Mouse (Mus musculus) hindbrain, embryonic 16.5 days (tissue): ENCODE measurements at regions not wholly inside any gene's neighbourhood (a gene's known extent, or its start where the extent isn't known, plus 50 kb on each side); places are given as distances from the start of the nearest gene placed in this dataset.

Experiments used
- ATAC-seq: fragments of 200-750 bp; cut with Nextera tagmentation; 2 replicates; pipeline ENCODE4 v1.8.0; 2017; ENCODE audit warnings: moderate TSS enrichment, moderate library complexity
- H3K27ac ChIP-seq: fragments of 300-500 bp; sonication (generic); 2 replicates; pipeline ENCODE4 v1.5.1; 2014; ENCODE audit warnings: low read depth, mild to moderate bottlenecking, control low read depth, low read length, moderate library complexity
- H3K27me3 ChIP-seq: fragments of 300-500 bp; sonication (generic); replicated peaks from 2 replicates; pipeline ENCODE4 v1.6.1; 2014; ENCODE audit warnings: low read length; ENCODE audit not compliant: control insufficient read depth, insufficient read depth
- H3K36me3 ChIP-seq: fragments of 300-500 bp; sonication (generic); 2 replicates; pipeline ENCODE4 v1.6.1; 2014; ENCODE audit warnings: mild to moderate bottlenecking, low read length, moderate library complexity, mixed read lengths; ENCODE audit not compliant: control insufficient read depth, insufficient read depth
- H3K4me1 ChIP-seq: fragments of 300-500 bp; sonication (generic); 2 replicates; pipeline ENCODE4 v1.6.1; 2014; ENCODE audit warnings: low read depth, low read length; ENCODE audit not compliant: control insufficient read depth, insufficient read depth
- H3K4me2 ChIP-seq: fragments of 300-500 bp; sonication (generic); 2 replicates; pipeline ENCODE4 v1.6.1; 2014; ENCODE audit warnings: mild to moderate bottlenecking, low read length, control low read depth, moderate library complexity
- H3K4me3 ChIP-seq: fragments of 300-500 bp; sonication (generic); 2 replicates; pipeline ENCODE4 v1.5.1; 2014; ENCODE audit warnings: mild to moderate bottlenecking, low read length, control low read depth, moderate library complexity
- H3K9ac ChIP-seq: fragments of 300-500 bp; sonication (generic); 2 replicates; pipeline ENCODE4 v1.6.1; 2014; ENCODE audit warnings: low read depth, mild to moderate bottlenecking, control low read depth, low read length, moderate library complexity
- H3K9me3 ChIP-seq: fragments of 300-500 bp; sonication (generic); 2 replicates; pipeline ENCODE4 v1.6.1; 2014; ENCODE audit warnings: mild to moderate bottlenecking, low read length, moderate library complexity; ENCODE audit not compliant: control insufficient read depth
- WGBS: fragments of 180-500 bp; shearing (Covaris S2); extraction: QIAGEN DNeasy Blood & Tissue Kit; methylation state at CpG from one replicate; pipeline ENCODE4 v1.1.7; 2014; 5-methylcytosine and 5-hydroxymethylcytosine counted together

GRCm38 (mm10) chr5:126531528-126531894 lies 710.1 kb upstream of the Tmem132c start:
- Histone ChIP-seq H3K36me3 (no peaks in the 10 kb centered on the region), H3K27ac (no peak overlapping the region), H3K9me3 (no peaks in the 10 kb centered on the region), H3K9ac (no peak overlapping the region), H3K4me1 (no peaks in the 10 kb centered on the region), H3K27me3 (no peaks in the 10 kb centered on the region), H3K4me3 (no peak overlapping the region), H3K4me2 (no peak overlapping the region)
- 69% methylated on average over 5 of the region's 5 CpGs for WGBS
- ATAC-seq, result no peak

- Histone ChIP-seq H3K27me3 (no peaks in the 10 kb centered on the region), H3K9me3 (no peaks in the 10 kb centered on the region), H3K27ac (no peak overlapping the region), H3K36me3 (no peaks in the 10 kb centered on the region), H3K4me2 (no peak overlapping the region), H3K9ac (no peak overlapping the region), H3K4me3 (no peak overlapping the region), H3K4me1 (no peaks in the 10 kb centered on the region)
- 94% methylated on average over 1 of the region's 1 CpGs for WGBS
- ATAC-seq, result no peak
Observed at GRCm38 (mm10) chr5:126531975-126532374, 709.6 kb upstream of the Tmem132c start.

- WGBS, result 75% methylated on average over 2 of the region's 2 CpGs
- H3K4me1 ChIP-seq, result no peaks in the 10 kb centered on the region
- no peaks in the 10 kb centered on the region for H3K9me3 ChIP-seq
- H3K27me3 ChIP-seq, result no peaks in the 10 kb centered on the region
- H3K9ac ChIP-seq, result no peak overlapping the region
- H3K4me3 ChIP-seq, result no peak overlapping the region
- H3K27ac ChIP-seq, result no peak overlapping the region
- no peak for ATAC-seq
- no peaks in the 10 kb centered on the region for H3K36me3 ChIP-seq
- H3K4me2 ChIP-seq, result no peak overlapping the region
Observed at GRCm38 (mm10) chr5:126538072-126538471, 703.5 kb upstream of the Tmem132c start.

GRCm38 (mm10) chr5:126544261-126544976 lies 697.2 kb upstream of the Tmem132c start:
- Histone ChIP-seq H3K4me3 (no peak overlapping the region), H3K27me3 (no peaks in the 10 kb centered on the region), H3K36me3 (no peaks in the 10 kb centered on the region), H3K27ac (no peak overlapping the region), H3K4me1 (peaks cover 7% of the 10 kb centered on the region; the same call in 1 of the 2 replicates), H3K4me2 (no peak overlapping the region), H3K9ac (no peak overlapping the region), H3K9me3 (no peaks in the 10 kb centered on the region)
- WGBS, result 40% methylated on average over 8 of the region's 8 CpGs
- ATAC-seq, result peak; percentile 72; the same call in 1 of the 2 replicates

- Histone ChIP-seq H3K4me2 (no peak overlapping the region), H3K4me1 (peaks cover 7% of the 10 kb centered on the region; the same call in 1 of the 2 replicates), H3K36me3 (no peaks in the 10 kb centered on the region), H3K4me3 (no peak overlapping the region), H3K27ac (no peak overlapping the region), H3K27me3 (no peaks in the 10 kb centered on the region), H3K9me3 (no peaks in the 10 kb centered on the region), H3K9ac (no peak overlapping the region)
- 80% methylated on average over 4 of the region's 4 CpGs for WGBS
- no peak for ATAC-seq
Observed at GRCm38 (mm10) chr5:126547841-126548240, 693.8 kb upstream of the Tmem132c start.

DNA sequence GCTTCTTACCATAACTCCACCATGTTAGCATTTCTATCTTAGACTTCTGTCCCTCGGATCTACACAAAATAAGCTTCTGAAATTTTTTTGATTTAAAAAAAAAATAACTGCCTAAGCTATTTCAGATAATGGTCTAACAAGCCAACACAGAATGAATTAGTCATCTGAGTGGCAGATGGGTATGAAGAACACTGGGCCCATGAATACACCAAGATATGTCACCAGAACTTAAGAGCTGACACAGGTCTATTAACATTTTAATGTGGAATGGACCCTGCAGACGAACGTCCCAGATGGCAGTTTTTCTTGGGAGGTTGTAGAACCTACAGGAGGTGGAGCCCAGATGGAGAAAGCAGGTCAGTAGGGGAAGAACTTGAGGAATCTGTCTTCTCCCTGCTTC lies 689.9 kb upstream of the Tmem132c start:
- Histone ChIP-seq H3K9me3 (no peaks in the 10 kb centered on the region), H3K4me3 (no peak overlapping the region), H3K4me1 (no peaks in the 10 kb centered on the region), H3K36me3 (no peaks in the 10 kb centered on the region), H3K27me3 (no peaks in the 10 kb centered on the region), H3K4me2 (no peak overlapping the region), H3K27ac (no peak overlapping the region), H3K9ac (no peak overlapping the region)
- WGBS, result 79% methylated on average over 3 of the region's 3 CpGs
- no peak for ATAC-seq

- H3K4me2 ChIP-seq, result no peak overlapping the region
- no peak for ATAC-seq
- H3K4me3 ChIP-seq, result no peak overlapping the region
- H3K9me3 ChIP-seq, result no peaks in the 10 kb centered on the region
- no peaks in the 10 kb centered on the region for H3K4me1 ChIP-seq
- WGBS, result 31% methylated on average over 4 of the region's 4 CpGs
- H3K27ac ChIP-seq, result no peak overlapping the region
- no peaks in the 10 kb centered on the region for H3K27me3 ChIP-seq
- H3K36me3 ChIP-seq, result no peaks in the 10 kb centered on the region
- H3K9ac ChIP-seq, result no peak overlapping the region
Observed at GRCm38 (mm10) chr5:126559011-126559410, 682.6 kb upstream of the Tmem132c start.

DNA sequence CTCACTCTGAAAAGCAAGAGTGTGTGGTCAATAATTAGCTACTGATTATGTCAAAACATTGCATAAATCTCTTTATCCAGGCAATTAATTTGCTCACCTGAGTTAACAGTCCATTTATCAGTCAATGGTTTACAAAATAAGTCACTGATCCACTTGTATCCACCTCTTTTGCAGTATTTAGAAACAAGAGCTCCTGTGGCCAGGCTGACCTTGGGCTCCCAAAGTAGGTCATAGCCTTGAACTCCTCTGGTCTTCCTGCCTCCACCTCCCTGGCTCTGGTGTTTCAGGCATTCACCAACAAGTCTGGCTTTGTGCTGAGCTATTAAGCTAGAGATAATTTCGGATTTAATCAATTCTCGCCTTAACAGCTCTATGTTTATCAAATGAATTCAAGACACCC lies 675.8 kb upstream of the Tmem132c start:
- Histone ChIP-seq H3K9ac (no peak overlapping the region), H3K4me1 (no peaks in the 10 kb centered on the region), H3K4me2 (no peak overlapping the region), H3K27me3 (no peaks in the 10 kb centered on the region), H3K4me3 (no peak overlapping the region), H3K9me3 (no peaks in the 10 kb centered on the region), H3K36me3 (no peaks in the 10 kb centered on the region), H3K27ac (no peak overlapping the region)
- WGBS, result 94% methylated on average over 2 of the region's 2 CpGs
- ATAC-seq, result no peak

DNA sequence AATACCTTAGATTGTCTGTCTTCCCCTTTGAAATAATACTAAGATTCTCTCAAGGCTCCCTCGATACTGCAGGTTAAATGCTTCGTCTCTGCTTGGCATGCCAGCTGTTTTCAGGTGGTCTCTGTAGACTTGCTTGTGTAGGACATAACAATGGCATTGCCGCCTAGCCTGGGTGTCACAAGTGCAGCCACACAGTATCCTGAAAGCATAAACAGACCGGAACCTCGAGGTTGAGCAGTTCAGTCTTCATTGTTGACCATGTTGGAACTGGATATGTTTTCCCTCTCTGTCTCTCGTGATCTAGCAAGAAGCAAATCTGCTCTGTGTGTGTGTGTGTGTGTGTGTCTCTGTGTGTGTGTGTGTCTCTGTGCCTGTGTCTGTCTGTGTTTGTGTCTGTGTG lies 675.4 kb upstream of the Tmem132c start:
- Histone ChIP-seq H3K4me3 (no peak overlapping the region), H3K4me2 (no peak overlapping the region), H3K4me1 (no peaks in the 10 kb centered on the region), H3K9ac (no peak overlapping the region), H3K27ac (no peak overlapping the region), H3K36me3 (no peaks in the 10 kb centered on the region), H3K27me3 (no peaks in the 10 kb centered on the region), H3K9me3 (no peaks in the 10 kb centered on the region)
- WGBS, result 80% methylated on average over 6 of the region's 6 CpGs
- ATAC-seq, result no peak
